Mouse (Mus musculus): ENCODE results near the gene Drd4.
"Not testable (repeated sequence)": the region's sequence is repeated elsewhere in the genome, so short reads cannot be mapped to it uniquely, and the experiment has no call there.

The Drd4 gene

GRCm38 (mm10) chr7:141291921-141292582, at the start of gene Drd4:
Gene Drd4 (plus strand): TSS chr7:141292006.
- no peak for DNase-seq (ENCODE audit: low spot score)

- DNase-seq (ENCODE audit: low spot score) = not testable (repeated sequence)
Observed at GRCm38 (mm10) chr7:141250486-141250885, 41.3 kb upstream of the Drd4 start.

- no peak for DNase-seq (ENCODE audit: low spot score)
Observed at GRCm38 (mm10) chr7:141256159-141256558, 35.6 kb upstream of the Drd4 start.

- DNase-seq (ENCODE audit: low spot score) = no peak
Observed at GRCm38 (mm10) chr7:141261480-141261879, 30.3 kb upstream of the Drd4 start.

GRCm38 (mm10) chr7:141263640-141264039, 28.2 kb upstream of the Drd4 start:
- no peak for DNase-seq (ENCODE audit: low spot score)

- DNase-seq (ENCODE audit: low spot score) = no peak
Observed at GRCm38 (mm10) chr7:141264041-141264700, 27.6 kb upstream of the Drd4 start.

GRCm38 (mm10) chr7:141264761-141265410, 26.9 kb upstream of the Drd4 start:
- DNase-seq (ENCODE audit: low spot score) = peak; percentile 54

GRCm38 (mm10) chr7:141265411-141265738, 26.4 kb upstream of the Drd4 start:
- DNase-seq (ENCODE audit: low spot score) = peak; percentile 23

GRCm38 (mm10) chr7:141265739-141266561, 25.9 kb upstream of the Drd4 start, which contains the start of gene Irf7:
Gene Irf7 (minus strand): TSS chr7:141266481.
- peak; percentile 84 for DNase-seq (ENCODE audit: low spot score)

GRCm38 (mm10) chr7:141268466-141269272, 23.1 kb upstream of the Drd4 start:
- no peak for DNase-seq (ENCODE audit: low spot score)

- DNase-seq (ENCODE audit: low spot score) = no peak
Observed at GRCm38 (mm10) chr7:141269273-141269545, 22.6 kb upstream of the Drd4 start.

GRCm38 (mm10) chr7:141270631-141271030, 21.2 kb upstream of the Drd4 start:
- DNase-seq (ENCODE audit: low spot score) = no peak

- no peak for DNase-seq (ENCODE audit: low spot score)
Observed at GRCm38 (mm10) chr7:141275356-141275755, 16.4 kb upstream of the Drd4 start.

- DNase-seq (ENCODE audit: low spot score) = no peak
Observed at GRCm38 (mm10) chr7:141276546-141276945, 15.3 kb upstream of the Drd4 start, which contains the start of gene Cdhr5. Gene Cdhr5 (minus strand): TSS chr7:141276786.

- no peak for DNase-seq (ENCODE audit: low spot score)
Observed at GRCm38 (mm10) chr7:141277701-141278678, 13.8 kb upstream of the Drd4 start.

- no peak for DNase-seq (ENCODE audit: low spot score)
Observed at GRCm38 (mm10) chr7:141278766-141279590, 12.8 kb upstream of the Drd4 start, which contains the start of gene Sct. Gene Sct (minus strand): TSS chr7:141279133.

- no peak for DNase-seq (ENCODE audit: low spot score)
Observed at GRCm38 (mm10) chr7:141281442-141281841, 10.4 kb upstream of the Drd4 start.

- DNase-seq (ENCODE audit: low spot score) = no peak
Observed at GRCm38 (mm10) chr7:141282756-141283155, 9.1 kb upstream of the Drd4 start.

GRCm38 (mm10) chr7:141288042-141288441, 3.8 kb upstream of the Drd4 start:
- DNase-seq (ENCODE audit: low spot score) = no peak

Data from spleen, adult 12 weeks (tissue).